Mouse (Mus musculus): ENCODE measurements around the gene Thnsl1.
"Not testable (repeated sequence)": the region's sequence is repeated elsewhere in the genome, so short reads cannot be mapped to it uniquely, and the experiment has no call there.

Thnsl1 gene

DNA sequence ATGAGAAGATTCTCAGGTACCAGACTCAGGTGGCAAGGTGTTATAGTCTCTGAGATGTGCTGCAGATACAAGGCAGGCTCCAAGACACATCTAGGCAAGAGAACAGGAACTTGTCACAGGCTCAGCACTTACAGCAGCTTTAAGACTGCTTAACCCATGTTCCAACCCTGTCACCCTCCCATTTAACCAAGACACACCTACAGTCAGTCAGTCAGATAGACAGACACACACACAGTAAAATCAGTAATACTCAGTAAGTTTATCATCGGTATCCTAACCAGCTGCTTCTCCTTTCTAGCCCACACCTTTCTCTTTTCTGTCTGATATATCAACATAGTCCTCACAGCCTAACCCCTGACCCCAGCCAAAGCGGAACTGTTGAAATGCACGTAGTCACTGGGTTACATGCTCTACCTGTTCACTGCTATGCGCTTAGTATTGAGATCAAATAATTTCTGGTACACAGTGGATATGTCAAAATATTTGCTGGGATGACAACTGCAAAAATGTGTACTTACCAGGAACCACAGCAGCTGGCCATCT, 30.4 kb downstream of the Thnsl1 start:
- in situ Hi-C loops (cut with MseI, MboI): no loop called here

DNA sequence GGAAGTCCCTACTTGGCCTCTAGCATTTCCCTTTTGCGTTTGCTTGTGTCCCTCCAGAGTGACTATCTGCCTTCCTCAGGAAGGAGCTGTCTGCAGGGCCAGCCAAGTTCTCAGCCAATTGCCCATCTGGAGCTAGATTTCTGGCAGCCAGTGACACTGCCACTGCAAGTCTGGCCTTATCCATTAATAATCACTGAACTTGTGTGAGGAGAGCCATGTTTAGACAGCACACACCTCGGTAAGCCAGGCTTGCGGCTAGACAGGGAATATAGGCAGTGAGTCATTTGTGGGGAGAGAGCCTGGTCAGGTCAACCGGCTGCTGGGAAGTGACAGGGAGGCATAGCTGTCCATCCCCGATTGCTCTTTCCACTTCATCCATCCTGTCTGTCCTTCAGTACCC, 31.3 kb downstream of the Thnsl1 start:
- in situ Hi-C loops (cut with MseI, MboI): no loop called here

DNA sequence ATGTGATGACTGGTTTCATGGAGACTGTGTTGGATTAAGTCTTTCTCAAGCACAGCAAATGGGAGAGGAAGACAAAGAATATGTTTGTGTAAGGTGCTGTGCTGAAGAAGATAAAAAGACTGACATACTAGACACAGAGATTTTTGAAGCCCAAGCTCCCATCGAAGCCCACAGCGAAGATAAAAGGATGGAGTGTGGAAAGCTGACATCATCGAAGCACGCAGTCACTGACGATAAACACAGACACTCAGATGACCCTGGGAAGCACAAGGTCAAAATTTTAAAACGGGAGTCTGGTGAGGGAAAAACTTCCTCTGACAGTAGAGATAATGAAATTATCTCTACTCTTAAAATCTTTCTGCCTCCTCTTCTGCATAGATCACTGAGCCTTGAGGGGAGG, 38.6 kb downstream of the Thnsl1 start:
- in situ Hi-C loops (cut with MseI, MboI): not testable (repeated sequence)

DNA sequence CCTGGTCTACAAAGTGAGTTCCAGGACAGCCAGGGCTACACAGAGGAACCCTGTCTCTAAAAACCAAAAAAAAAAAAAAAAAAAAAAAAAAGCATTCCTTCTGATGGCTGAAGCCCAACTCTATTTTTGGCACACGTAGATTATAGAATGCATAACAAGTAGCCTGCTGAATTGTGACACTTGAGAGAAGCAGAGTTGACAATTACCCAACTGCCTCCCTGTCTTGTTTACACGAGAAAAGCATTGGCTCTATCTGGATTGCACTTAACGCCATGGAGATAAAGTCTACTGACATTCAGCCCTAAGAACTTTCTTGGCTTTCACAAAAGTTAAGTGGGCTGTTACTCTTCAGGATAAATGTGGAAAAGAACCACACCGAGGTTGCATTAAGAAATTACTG, 39.5 kb downstream of the Thnsl1 start:
- in situ Hi-C loops (cut with MseI, MboI): no loop called here

DNA sequence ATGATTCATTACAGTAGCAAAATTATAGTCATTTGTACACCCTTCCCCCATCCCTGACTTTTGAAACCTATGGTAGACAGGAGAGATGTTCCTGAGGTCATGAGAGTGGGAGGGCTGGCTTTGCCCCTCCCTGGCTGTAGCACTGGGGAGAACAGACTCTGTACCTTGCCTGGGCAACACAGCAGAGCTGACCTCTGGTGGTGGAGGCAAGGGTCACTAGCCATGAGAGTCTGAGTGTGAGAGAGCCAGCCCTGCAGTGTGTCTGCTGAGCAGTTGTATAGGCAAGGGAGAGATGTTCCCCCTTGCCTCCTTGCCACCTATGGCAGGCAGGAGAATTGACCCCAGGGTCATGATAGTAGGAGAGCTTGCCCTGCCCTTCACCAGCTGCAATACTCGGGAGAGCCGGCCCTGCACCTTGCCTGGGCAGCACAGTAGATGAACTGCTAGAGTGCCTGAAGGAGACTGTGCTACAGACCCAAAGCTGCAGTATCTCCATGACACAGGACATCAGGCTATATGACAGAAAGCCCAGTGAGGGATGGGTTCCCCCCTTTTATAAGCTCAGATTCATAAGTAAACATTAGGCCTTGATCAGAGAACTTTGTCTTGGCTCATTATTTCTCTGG, 40.1 kb downstream of the Thnsl1 start:
- in situ Hi-C loops (cut with MseI, MboI): no loop called here

DNA sequence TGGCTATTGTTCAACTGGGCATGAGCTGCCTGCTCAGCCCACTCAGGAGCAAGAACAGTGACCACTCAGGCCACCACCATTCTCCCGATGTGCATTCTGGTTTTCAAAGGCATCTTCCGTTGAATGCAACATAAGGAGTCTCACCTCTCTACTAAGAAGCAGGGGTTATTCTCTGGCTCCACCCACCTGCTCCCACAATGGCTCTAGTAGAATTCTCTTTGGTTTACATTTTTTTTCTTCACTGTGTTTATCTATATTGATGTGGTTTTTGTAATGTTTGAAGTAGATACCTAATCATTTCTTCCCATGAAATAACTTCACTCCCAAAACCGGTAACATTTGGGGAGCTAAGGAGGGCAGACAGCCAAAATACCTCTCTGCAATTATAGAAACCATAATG, 48.1 kb downstream of the Thnsl1 start:
- in situ Hi-C loops (cut with MseI, MboI): no loop called here

DNA sequence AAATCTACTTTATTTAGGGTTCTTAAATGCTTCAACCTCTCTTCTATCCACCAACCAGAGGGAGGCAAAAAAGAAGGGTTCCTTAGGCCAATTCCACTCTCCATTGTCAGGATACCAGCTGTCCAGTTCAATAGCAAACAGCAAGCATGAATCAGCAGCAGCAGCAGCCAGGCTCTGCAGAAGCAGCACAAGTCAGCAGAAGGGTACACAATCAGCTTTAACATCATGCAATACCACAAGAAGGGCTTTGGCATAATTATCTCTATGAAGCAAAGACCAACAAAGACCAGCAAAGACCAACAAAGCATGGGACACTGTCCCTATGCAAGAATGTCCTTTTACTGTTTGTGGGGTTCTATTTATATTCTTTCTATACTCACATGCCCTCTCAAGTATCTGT, 48.8 kb downstream of the Thnsl1 start:
- in situ Hi-C loops (cut with MseI, MboI): no loop called here

DNA sequence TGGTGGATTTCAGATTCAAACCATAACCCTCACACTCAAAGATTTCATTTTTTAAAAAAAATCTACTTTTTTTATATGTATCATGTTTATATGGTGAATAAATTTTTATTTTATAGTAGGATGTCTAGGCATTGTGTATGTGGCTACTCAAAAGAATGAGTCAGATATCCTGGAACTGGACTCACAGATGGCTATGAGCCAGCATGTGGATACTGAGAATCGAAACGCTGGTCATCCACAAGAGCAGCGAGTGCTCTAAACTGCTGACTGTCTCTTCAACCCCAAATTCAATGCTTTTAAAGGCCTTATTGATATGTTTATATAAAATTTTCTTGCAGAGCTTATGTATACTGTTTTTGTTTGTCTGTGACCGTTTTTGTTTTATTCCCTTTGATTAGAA, 52.8 kb downstream of the Thnsl1 start:
- in situ Hi-C loops (cut with MseI, MboI): no loop called here

DNA sequence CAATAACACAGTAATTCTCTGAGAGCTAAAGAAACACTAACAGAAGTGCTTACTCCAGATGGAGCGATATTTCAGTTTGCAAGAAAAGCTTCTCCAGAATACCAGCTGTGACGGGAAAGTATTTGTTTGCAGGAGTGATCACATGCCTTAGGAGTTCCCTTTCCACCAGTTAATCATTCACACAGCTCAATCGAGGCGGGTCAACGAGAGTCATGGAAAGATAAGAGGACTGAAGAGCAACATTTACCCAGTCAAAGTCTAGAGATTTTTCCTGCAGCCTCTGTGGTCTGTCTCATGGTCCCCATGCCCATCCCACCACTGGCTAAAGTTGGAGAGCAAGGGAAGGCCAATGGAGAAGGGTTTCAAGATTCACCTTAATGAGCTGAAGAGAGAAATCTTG, 53.6 kb downstream of the Thnsl1 start:
- in situ Hi-C loops (cut with MseI, MboI): no loop called here

DNA sequence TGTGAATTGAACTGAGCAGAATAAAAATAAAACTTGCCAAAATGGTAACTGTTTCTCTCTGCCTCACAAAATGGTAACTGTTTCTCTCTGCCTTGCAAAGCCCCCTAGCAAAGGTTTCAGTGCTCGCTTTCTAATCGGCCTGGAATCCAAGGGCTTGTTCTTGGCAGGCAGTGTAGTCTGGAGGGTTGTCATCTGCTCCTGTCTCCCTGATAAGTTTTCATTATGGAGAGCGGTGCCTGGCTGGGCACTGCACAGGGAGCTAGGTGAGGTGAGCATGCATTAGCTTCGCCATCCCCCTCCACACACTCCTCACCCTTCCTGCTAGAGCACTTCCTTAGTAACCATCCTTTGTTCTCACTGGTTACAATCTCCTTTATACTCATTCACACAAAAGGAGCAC, 54.5 kb downstream of the Thnsl1 start:
- in situ Hi-C loops (cut with MseI, MboI): no loop called here

DNA sequence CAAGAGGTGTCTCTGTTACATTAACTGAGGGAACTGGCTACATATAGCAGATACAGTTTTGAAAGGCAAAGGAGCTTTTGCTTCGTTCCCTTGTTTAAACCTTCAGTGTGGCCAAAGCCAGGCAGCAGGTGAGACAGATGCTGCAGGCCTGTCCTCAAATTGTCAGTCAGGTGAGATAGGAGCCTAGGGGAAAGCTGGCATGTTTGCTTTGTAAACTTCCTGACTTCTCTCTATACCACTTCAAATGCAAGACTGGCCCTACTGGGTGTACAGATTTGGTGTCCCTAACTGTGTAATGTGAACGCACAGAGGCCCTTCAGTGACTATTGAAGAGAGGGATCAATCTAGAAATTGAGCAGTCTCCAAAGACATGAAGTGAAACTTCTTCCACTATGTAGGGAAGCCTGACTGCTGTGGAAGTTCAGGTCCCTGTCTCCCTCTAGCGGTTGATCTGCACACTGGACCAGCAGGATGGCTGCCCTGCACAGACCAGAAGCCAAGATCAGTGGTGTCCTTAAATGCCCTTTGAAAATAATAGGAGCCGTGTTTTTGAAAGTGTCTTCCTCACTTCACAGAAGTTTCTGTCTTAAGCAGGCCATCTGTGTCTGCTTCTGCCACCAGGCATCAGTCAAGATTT, 56.0 kb downstream of the Thnsl1 start:
- in situ Hi-C loops (cut with MseI, MboI): no loop called here

DNA sequence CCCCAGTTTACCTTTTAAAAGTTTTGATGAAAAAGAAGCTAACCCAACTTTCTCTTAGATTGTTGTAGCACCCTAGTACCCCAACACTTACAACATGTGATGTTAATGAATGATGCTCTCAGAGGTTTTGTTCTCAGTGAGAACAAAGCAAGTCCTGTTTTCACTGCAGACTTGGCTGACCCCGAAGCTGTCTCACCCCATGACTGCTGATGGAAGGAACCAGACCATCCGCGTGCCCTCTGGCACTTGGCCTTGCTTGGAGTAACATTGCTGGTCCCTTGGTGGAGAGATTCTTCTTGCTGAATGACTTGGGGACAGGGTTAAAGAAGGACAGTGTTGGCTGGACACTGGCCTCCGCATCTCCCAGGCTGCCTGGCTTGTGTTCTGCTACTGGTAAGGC, 58.5 kb downstream of the Thnsl1 start:
- in situ Hi-C loops (cut with MseI, MboI): no loop called here
